Comparison of ENCODE assay signal across 11 mouse cellular contexts in genomic region chr17:7565771-7566170, GRCm38 (mm10).
"Had no signal": no experiment of that assay in that cellular context is flagged by ENCODE, and none has a peak within 500 bp of the region (broad histone marks: within the 10 kb centered on the region; RNA-seq: fewer than 3 reads in every experiment).

No protein-coding gene starts in this region.

- DNase-seq: left cerebral cortex, postnatal 4 days; liver; liver, embryonic 13.5 days; liver, postnatal 0 days; lung, adult 18-20 months; lung, adult 2 months; lung, postnatal 10 days; lung, postnatal 14 days; lung, postnatal 36 days; lung, postnatal 4 days; midbrain, embryonic 14.5 days had no signal
